Mouse (Mus musculus) lung, postnatal 0 days (tissue): ENCODE results near the gene Slc6a1.
"Not testable (repeated sequence)": the region's sequence is repeated elsewhere in the genome, so short reads cannot be mapped to it uniquely, and the experiment has no call there.

Experiments used
- CTCF ChIP-seq: IDR thresholded peaks from 2 replicates; pipeline ENCODE4 v1.5.1; 2016; ENCODE audit warnings: antibody characterized with exemption, mild to moderate bottlenecking
- EP300 ChIP-seq: IDR thresholded peaks from 2 replicates; pipeline ENCODE4 v1.6.1; 2016; ENCODE audit warnings: antibody characterized with exemption, mild to moderate bottlenecking, control low read depth

- not testable (repeated sequence) for TF ChIP-seq CTCF, EP300
These were observed 58.9 kb downstream of the Slc6a1 start for GRCm38 (mm10) chr6:114341381-114341780.
